Mouse (Mus musculus) adrenal gland, adult 8-10 months (tissue): ENCODE measurements around the gene Fuz. TPM values are rescaled to one million over a fixed set of nuclear protein-coding genes. Genes with fewer than 3 reads are reported as not detected.

Source experiments
- DNase-seq: peaks from one replicate; pipeline ENCODE4 v3.0.0; 2022
- total RNA-seq, 4 experiments: library from RNA; stranded (reverse); gene quantifications; 2 replicates each; pipeline ENCODE4 v1.2.4; 2022

Fuz gene
- total RNA-seq = 10 to 100 TPM; 27.2 to 46.8 (median 38.4) TPM

DNA sequence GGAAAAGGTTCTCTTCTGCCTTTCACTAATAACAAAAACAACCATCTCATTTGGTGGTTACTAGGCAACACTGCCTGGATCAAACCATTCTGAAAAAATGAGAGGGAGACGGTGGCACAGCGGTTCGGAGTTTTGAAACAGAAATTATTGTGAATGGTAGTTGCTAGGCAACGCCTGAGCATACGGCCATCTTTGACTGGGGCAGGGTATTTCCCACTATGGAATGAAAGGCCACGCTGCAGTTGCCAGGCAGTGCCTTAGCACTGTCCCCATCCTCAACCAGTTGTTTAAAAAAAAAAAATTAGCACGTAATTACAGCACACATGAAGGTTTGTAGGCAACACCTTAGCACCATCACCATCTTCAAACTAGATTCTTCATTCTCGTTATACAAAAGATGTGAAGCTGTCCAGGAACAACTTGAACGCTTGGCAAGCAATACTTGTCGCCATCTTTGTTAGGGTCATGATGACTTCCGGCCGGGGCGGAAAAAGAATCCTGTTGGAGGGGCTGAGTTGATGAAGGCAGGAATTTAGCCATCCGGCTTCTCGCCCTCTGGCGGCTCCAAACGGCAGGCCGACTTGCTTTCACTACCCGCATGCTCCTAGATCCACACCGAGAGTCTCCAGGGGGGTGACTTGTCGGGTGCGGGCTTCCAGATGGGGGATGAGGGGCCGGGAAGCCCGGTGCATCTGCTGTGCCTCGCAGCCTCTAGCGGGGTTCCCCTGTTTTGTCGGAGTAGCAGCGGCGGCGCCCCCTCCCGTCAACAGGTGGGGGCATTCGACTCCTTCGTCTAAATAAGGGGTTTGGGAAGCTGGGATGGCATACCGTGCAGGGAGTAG, at the start of gene Fuz:
Gene Fuz, plus strand, starts transcription at position 487 of the 842 bp plus-strand sequence.
- peak; percentile 90 for DNase-seq

DNA sequence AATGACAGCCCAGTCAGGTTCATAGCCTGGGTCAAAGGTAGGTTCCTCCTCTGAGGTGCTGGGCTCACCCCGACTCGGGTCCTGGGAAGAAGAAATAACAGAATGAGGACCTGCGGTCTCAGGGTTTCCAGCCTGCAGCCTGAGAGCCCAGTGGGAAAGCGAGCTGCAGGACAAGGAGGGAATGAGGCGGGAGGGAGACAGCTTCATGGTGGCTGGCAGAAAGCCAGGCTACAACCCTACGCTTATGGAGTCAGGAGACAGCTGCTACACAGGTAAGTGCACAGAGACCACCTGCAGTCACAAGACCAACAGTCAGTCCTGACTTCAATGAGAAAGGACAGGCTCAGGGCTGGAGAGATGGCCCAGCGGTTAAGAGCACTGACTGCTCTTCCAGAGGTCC, 49.1 kb upstream of the Fuz start:
- no peak for DNase-seq

DNA sequence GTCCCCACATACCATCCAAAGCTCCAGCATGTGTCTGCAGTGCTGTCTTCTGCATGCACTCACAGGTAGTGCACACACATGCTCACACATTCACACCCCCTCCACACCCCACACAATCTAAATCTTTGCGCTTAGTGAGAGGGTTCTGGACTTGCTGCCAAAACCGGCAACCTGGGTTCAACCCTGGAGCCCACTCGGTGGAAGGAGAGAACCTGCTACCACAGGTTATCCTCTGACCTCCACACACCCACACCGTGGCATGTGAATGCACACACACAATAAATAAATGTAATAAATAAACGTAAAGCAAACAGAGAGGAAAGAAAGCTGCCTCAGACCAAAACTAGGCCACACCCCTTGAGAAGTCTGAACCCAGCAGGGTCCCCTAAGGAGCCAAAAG, 48.1 kb upstream of the Fuz start:
- DNase-seq = no peak

DNA sequence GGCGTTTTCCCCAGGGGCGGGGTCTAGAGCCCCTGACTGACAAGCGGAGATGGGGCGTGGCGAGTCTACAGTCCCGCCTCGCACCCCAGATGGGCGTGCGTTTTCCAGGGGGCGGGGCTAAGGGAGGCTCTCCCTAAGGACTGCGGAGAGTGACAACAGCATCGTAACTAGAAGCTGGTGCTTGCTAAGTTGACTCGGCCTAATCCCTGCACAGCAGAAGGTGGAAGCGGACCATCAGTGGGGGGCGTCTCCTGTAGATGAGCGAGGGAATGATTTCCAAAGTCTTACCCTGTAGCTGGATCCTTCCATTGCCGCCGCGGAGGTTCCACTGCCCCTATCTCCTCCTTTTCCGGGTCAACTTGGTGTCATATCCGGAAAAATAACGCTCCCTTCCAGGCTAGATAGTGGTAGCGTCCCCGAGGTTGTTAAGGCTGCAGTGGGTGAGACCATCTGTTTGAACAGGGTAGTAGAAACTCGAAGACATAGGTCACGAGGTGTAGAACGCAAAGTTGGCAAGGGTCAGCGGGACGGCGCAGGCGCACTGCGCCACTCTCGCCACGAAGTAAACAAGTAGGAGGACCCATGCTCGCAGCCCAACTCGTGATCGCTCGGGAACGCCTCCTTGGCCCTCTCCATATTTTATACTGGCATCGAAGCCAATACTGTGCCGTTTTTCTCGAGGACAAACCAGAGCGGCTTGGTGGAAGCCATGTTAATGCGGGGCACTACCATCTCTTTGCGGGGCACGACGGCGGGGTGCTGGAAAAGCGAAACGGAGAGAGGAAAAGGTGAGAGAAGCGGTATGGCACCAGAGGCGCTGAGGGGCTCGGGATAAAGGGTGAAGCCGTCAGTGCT, 47.1 kb upstream of the Fuz start, which contains the start of the genes Akt1s1 and Tbc1d17:
Gene Akt1s1, plus strand, starts transcription at position 431 of the 855 bp plus-strand sequence.
Gene Tbc1d17, minus strand, starts transcription at position 519 of the 855 bp plus-strand sequence.
- peak; percentile 100 for DNase-seq

DNA sequence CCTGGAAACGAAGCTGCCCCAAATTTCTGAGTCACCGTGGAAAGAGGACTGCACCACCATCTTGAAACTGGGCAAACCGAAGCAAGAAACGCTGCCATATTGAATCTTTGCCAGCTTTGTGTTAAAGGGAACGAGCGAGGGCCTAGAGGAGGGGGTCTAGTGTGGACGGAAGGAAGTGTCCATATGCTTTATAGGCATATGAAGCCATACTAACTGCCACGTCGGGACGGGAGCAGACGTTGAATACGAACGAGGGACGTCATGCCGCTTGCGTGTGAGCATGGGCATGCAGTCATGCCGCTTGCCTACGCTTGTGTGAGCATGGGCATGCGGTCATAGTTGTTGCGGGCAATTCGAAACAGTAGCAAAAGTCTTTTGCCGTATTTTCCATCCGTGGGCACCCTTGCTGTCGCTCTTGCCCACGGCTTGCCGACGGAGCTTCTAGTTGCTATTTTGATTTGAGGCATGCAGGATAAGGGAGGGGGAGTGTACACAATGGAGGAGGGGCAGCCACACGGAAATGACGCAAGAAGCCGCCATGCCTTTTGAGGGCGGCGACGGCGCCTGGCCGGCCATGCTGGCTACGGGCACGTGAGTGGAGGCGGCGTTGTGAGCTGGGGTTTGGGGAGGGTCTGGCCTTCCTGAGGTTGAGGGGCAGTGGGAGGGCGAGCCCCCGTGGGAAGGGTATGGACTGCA, 46.3 kb upstream of the Fuz start:
- peak; percentile 92 for DNase-seq

DNA sequence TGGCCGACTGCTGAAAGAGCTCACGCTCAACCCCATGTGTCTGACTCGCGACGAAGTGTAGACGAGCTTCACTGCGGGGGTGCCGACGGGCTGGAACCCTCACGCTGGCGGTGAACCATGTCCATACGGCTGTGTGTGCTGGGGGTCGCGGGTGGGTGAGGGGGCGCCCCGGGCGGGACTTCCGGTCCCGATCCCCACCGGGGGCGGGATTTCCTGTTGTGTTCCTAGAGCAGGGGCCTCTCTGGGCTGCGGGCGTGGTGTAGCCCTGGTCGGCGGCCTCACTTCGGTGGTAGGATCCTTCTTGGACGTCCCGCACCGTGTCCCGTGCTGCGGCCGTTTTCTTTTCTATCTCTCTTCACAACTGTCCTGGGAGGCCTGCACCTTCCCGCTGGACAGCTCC, 45.7 kb upstream of the Fuz start:
- DNase-seq = peak; percentile 72

DNA sequence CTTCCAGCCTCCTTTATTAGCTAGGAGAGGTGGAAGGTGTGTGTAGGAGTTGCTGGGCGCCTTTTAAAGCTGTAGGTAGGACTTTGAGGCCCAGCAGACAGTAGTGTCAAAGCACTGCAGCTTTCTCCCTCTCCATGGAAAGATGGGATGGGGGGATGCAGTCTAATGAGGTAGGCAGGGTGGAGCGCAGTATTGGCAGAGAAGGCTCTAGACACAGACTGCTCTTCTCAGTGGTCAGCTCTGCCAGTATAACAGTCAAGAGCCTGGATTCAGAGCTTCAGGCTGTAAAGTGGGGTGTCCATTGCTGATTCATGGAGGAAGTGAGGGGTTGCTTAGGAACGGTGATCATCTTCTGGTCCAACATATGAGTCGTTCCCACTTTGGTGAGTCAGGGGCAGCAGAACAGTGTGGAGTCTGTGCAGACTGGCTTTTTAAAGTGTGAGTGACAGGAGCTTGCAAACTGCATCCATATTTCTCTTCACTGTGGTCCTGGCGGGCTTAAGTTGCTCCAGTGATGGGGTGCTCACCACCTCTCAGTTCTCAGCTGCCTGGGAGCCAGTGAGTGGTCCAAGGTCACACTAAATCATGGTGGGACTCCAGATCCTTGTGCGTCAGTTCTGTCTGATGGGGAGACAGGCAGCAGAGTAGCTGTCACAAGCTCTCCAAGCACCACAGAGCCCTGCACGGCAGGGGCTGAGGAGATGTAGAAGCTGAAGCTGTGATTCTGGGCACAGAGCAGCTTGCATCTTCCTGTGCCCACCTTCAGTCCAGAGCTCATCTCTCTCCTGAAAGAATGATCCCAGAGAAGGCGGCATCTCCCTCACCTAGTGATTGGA, 44.9 kb upstream of the Fuz start:
- DNase-seq = no peak

DNA sequence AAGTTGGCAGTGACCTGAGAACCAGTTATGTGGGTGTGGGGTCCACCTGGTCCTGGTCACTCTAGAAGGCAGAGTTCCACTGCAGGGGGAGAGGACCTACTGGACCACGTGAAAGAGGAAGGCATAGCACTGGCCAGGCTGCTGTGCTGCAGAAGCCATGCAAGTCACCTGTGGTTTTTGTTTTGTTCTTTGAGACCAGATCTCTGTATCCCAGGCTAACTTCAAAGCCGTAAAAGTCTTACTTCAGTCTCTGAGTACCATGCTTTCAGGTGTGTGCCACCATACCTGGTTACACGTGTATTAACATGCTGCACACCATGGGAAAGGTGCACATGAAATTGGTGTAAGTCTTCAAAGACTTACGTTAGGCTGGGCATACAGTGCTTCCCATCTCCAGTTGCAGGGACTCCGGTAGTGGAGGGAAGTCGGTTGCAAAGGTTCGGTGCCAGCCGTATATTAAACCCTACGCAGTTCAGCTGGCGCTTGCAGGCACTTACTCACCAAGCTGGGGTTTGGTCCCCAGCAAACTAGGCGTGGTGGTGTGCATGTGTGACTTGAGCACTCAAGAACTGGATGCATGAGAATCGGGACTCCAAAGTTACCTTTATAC, 44.1 kb upstream of the Fuz start:
- no peak for DNase-seq

DNA sequence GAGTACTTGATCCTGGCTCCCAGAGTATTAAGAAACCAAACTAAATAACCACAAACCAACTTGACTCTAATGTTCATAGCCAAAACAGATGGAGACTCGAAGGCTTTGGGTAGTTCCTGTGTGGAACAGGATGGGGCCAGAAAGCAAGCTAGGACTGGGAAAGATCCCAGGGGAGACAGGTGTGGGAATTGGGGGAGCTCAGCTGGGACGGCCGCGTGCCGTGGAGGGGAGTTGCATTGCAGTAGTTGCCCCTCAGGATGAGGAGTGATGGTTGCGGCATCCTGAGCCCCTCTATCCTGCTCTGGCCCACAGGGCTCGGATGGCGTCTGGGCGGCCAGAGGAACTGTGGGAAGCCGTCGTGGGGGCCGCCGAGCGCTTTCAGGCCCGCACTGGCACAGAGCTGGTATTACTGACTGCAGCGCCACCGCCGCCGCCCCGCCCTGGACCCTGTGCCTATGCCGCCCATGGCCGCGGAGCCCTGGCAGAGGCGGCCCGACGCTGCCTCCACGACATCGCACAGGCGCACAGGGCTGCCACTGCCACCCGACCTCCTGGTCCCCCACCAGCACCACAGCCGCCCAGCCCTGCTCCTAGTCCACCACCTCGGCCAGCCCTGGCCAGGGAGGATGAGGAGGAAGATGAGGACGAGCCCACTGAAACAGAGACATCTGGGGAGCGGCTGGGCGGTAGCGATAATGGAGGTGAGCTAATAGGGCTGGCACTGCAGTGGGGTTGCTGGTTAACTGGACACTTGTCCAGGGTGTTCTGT, 43.4 kb upstream of the Fuz start:
- no peak for DNase-seq

DNA sequence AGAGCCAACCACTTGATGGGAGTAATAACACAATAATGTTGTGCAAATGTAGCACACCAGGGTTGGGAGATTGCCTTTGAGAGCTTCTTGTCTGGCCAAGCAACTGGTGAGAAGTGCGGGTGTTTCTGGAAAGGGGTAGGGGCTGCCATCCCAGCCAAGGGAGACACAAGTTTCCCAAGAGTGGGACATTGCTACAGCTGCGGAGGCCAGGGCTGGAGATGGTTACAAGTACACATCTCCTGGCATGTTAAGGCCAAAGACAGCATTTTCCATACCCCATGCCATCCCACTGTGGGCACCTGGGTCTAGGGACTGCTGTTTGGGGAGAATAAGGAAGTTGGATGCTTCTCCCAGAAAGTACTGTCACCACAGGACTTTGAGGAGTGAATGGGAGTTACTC, 42.8 kb upstream of the Fuz start:
- DNase-seq = no peak

DNA sequence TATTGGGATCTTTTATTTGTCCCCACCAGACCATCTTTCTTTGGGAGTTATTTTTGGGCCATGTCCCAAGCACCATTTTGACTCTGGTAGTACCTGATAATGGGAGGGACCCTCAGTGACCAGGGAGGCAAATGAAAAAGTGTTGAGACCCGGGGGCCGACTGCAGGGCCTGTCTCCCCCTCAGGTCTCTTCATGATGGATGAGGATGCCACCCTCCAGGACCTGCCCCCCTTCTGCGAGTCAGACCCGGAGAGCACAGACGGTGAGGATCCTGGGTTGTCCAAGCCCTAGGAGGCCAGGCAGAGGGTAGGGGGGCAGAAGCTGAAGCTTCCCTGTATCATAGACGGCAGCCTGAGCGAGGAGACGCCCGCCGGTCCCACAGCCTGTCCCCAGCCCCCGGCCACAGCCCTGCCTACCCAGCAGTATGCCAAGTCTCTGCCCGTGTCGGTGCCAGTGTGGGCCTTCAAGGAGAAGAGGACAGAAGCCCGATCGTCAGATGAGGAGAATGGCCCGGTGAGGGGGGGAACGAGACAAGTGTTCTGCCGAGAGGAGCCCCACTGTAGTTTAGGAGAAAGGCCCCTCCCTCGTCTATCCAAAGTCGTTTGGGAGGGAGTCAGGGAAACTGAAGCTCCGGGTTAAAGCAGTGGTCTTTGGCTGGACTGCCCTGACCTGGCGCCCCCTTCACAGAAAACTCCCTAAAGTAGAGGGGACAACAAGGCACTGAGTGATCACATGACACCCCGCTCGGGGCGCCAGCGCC, 42.1 kb upstream of the Fuz start:
- no peak for DNase-seq

DNA sequence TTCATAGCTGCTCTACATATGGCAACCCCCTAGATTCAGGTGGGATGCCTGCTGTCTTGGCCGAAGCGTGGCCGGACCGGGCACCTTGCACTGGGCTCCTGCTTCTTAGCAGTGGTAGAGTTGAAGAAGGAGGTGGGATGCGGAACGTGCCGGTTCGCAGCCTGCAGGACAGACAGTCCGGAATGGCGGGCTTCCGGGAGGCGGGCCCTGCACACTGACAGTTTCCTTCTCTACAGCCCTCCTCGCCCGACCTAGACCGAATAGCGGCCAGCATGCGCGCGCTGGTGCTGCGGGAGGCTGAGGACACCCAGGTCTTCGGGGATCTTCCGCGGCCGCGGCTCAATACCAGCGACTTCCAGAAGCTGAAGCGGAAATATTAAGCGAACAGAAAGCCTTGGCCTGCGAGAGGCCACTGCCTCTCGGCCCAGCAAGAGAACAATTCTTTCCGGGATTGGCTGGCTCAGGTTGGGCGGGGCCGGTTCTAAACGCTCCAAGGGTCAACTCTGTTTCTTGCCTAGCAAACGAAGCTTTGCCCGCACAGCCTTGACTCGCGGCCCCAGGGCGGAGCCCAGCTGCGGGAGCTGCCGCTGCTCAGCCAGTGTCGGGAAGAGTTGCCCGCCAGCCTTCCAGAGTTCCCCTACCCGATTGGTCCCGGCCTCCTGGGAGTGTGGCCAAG, 41.4 kb upstream of the Fuz start:
- peak; percentile 95 for DNase-seq

DNA sequence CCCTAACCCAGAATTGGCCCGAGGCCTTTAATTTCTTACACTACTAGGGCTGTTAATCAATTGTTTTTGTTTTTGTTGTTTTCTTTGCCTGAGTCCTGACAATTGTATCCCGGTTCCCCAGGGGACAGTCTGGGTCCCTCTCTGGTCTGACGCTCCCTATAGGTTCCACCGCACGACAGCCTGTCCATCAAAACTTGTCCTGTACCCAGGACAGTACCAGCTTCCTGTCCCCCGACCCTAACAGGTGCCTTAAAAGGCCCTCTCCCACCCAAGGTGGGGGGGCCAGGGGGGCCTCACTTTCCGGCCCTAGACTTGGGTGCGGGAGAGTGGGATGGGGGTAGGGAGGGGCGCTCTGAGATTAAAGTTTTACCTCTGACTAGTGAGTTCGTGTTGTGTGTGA, 40.8 kb upstream of the Fuz start:
- no peak for DNase-seq

DNA sequence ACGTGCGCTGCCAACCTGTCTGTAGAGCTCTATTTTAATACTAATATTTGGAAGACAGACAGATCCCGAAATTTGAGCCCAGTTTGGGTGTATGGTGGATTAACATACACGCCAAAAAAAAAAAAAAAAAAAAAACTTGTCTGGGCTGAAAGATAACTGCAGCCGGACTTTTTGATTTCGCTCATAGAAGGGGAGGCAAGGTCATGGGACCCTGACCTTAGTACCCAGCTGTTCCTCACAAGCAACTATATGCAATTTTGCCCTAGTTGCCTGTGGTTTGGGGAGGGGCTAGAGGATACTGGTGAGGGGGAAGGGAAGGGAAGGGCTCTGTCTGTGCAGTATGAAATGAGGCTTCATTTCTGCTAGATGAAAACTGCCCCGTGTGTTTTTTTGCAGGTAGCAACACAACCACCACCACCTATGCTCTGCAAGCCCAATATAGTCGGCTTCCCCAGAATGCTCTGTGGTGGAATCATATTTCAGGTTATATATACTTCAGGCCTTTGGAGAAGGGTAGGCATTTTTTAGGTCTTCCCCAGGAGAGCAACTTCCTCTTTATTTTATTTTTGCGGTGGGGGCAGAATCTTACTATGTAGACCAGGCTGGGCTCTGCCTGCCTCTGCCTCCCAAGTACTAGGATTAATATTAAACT, 39.5 kb upstream of the Fuz start:
- no peak for DNase-seq

DNA sequence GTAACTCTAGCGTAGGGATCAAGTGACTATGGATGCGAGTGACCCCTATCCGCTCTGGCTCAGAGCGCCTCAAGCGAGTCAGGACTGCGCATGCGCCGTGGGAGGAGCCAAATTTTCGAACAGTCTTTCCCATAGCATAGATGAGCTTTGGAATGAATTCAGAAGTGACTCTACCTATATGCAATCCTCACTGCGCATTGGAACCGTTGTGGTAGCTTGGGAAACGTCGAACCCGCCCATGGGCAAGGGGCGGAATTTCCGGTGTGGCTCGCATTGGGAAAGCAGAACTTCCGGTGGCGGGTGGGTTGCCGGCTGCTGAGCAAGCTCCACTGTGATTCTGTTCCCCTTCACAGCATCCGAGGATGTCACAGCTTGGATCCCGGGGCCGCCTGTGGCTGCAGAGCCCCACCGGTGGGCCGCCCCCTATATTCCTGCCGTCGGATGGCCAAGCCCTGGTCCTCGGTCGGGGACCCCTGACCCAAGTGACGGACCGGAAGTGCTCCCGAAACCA, 38.8 kb upstream of the Fuz start, which contains the start of gene Pnkp:
Gene Pnkp, plus strand, starts transcription at position 98 of the 511 bp plus-strand sequence.
- peak; percentile 82 for DNase-seq

DNA sequence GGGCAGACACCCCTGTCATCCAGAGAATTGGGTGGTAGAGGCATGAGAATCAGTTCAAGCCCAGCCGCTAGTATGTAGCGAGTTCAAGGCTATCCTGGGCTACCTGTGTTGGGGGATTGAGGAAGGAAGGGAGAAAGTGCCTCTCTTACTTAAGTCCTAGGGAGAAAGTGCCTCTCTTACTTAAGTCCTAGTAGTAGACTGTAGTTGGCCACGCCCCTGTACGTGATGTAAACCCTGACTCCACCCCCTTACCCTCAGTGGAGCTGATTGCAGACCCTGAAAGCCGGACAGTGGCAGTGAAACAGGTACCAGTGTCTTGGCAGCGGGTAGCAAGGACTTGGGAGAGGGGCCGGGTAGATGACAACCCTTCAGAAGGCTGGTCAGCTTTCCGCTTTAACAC, 38.0 kb upstream of the Fuz start:
- DNase-seq = no peak

DNA sequence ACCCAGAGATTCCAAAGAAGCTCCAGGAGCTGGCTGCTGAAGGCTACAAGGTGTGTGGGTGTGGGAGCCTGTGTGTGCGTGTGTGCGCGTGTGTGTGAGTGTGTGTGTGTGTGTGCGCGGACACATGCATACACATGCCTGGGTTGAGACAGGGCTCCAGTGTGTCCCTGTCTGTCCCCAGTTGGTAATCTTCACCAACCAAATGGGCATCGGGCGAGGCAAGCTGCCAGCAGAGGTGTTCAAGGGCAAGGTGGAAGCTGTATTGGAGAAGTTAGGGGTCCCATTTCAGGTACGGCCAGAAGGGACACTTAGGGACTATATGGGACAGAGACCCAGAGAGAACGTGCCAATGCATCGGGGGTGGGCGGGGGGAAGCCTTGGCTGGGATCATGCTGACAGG, 36.0 kb upstream of the Fuz start:
- DNase-seq = no peak
